Mouse (Mus musculus) spleen, adult 2 months (tissue): ENCODE measurements at regions not wholly inside any gene's neighbourhood (a gene's known extent, or its start where the extent isn't known, plus 50 kb on each side); places are given as distances from the start of the nearest gene placed in this dataset.

Experiments used
- CTCF ChIP-seq: fragments of 200-500 bp; IDR thresholded peaks from 2 replicates; pipeline ENCODE4 v1.5.1; 2011; ENCODE audit warnings: mild to moderate bottlenecking, inconsistent platforms; ENCODE audit not compliant: insufficient read depth, insufficient read length, insufficient replicate concordance; ENCODE audit errors: extremely low read depth
- POLR2A ChIP-seq: fragments of 200-500 bp; IDR thresholded peaks from 2 replicates; pipeline ENCODE4 v1.6.1; 2011; ENCODE audit warnings: low read depth, low read length, inconsistent platforms

GRCm38 (mm10) chr10:53442912-53443311 lies 63.2 kb upstream of the Cep85l start:
- TF ChIP-seq POLR2A (no peak), CTCF (no peak)
